Mouse (Mus musculus) intestine, postnatal 0 days (tissue): ENCODE data around the gene Asb3. TPM values are rescaled to one million over a fixed set of nuclear protein-coding genes. Genes with fewer than 3 reads are reported as not detected.

ENCODE experiments used
- ATAC-seq: fragments of 200-750 bp; cut with Nextera tagmentation; 2 replicates; pipeline ENCODE4 v1.8.0; 2017; ENCODE audit warnings: mild to moderate bottlenecking, moderate TSS enrichment, moderate library complexity
- H3K27ac ChIP-seq: fragments of 300-500 bp; sonication (generic); 2 replicates; pipeline ENCODE4 v1.5.1; 2014; ENCODE audit warnings: mild to moderate bottlenecking, low read depth, low read length, moderate library complexity
- H3K27me3 ChIP-seq: fragments of 300-500 bp; sonication (generic); replicated peaks from 2 replicates; pipeline ENCODE4 v1.6.1; 2014; ENCODE audit warnings: low read length, mixed read lengths; ENCODE audit not compliant: control insufficient read depth, insufficient read depth
- H3K36me3 ChIP-seq: fragments of 300-500 bp; sonication (generic); 2 replicates; pipeline ENCODE4 v1.6.1; 2014; ENCODE audit warnings: mild to moderate bottlenecking, moderate library complexity; ENCODE audit not compliant: control insufficient read depth, insufficient read depth
- H3K4me1 ChIP-seq: fragments of 300-500 bp; sonication (generic); replicated peaks from 2 replicates; pipeline ENCODE4 v1.6.1; 2014; ENCODE audit warnings: antibody characterized with exemption, low read length, mixed read lengths; ENCODE audit not compliant: control insufficient read depth, insufficient read depth
- H3K4me2 ChIP-seq: fragments of 300-500 bp; sonication (generic); replicated peaks from 2 replicates; pipeline ENCODE4 v1.6.1; 2014; ENCODE audit warnings: low read depth, mild to moderate bottlenecking, moderate library complexity
- H3K4me3 ChIP-seq: fragments of 300-500 bp; sonication (generic); 2 replicates; pipeline ENCODE4 v1.5.1; 2014; ENCODE audit warnings: low read depth, low read length
- H3K9ac ChIP-seq: fragments of 300-500 bp; sonication (generic); 2 replicates; pipeline ENCODE4 v1.6.1; 2014; ENCODE audit warnings: mild to moderate bottlenecking, low read depth, low read length
- H3K9me3 ChIP-seq: fragments of 300-500 bp; sonication (generic); 2 replicates; pipeline ENCODE4 v1.6.1; 2016; ENCODE audit warnings: mixed run types; ENCODE audit not compliant: control insufficient read depth
- CTCF ChIP-seq: sonication (generic); IDR thresholded peaks from 2 replicates; pipeline ENCODE4 v1.5.1; 2016; ENCODE audit warnings: low read depth, mild to moderate bottlenecking, control low read depth, antibody characterized with exemption, moderate library complexity
- WGBS: fragments of 180-500 bp; shearing (Covaris S2); extraction: QIAGEN DNeasy Blood & Tissue Kit; methylation state at CpG from one replicate; pipeline ENCODE4 v1.1.7; 2014; 5-methylcytosine and 5-hydroxymethylcytosine counted together
- polyA plus RNA-seq: library from polyadenylated mRNA; unstranded; fragments of >200 nt; fragmentation: Nextera tagmentation; extraction: Ambion mirVana; gene quantifications from 2 replicates; pipeline ENCODE4 v1.2.1, GENCODE M21; 2015

The Asb3 gene
- polyA plus RNA-seq, 1 experiment from 2014 or later, result 11.1 TPM

- no peaks in the 10 kb centered on the region for H3K36me3 ChIP-seq
- no peak overlapping the region for H3K4me2 ChIP-seq
- no peak overlapping the region for H3K4me3 ChIP-seq
- no peak for TF ChIP-seq CTCF
- no peak overlapping the region for H3K27ac ChIP-seq
- no peak overlapping the region for H3K9ac ChIP-seq
- H3K27me3 ChIP-seq, result no peaks in the 10 kb centered on the region
- no peaks in the 10 kb centered on the region for H3K9me3 ChIP-seq
- no peak for ATAC-seq
- no peaks in the 10 kb centered on the region for H3K4me1 ChIP-seq
Observed at GRCm38 (mm10) chr11:30899312-30899711, 14.1 kb downstream of the Asb3 start.

- H3K9me3 ChIP-seq, result no peaks in the 10 kb centered on the region
- no peak overlapping the region for H3K4me3 ChIP-seq
- no peaks in the 10 kb centered on the region for H3K36me3 ChIP-seq
- no peaks in the 10 kb centered on the region for H3K27me3 ChIP-seq
- H3K4me2 ChIP-seq, result no peak overlapping the region
- no peak overlapping the region for H3K9ac ChIP-seq
- H3K27ac ChIP-seq, result no peak overlapping the region
- H3K4me1 ChIP-seq, result no peaks in the 10 kb centered on the region
- no peak for TF ChIP-seq CTCF
- 95% methylated on average over 3 of the region's 3 CpGs for WGBS
- ATAC-seq, result no peak
Observed at GRCm38 (mm10) chr11:30912311-30912710, 27.1 kb downstream of the Asb3 start.

- H3K36me3 ChIP-seq, result peaks cover 11% of the 10 kb centered on the region
Observed at GRCm38 (mm10) chr11:30920641-30921040, 35.4 kb downstream of the Asb3 start.

GRCm38 (mm10) chr11:30923283-30923682 lies 38.1 kb downstream of the Asb3 start:
- H3K9me3 ChIP-seq, result no peaks in the 10 kb centered on the region
- peaks cover 15% of the 10 kb centered on the region for H3K36me3 ChIP-seq
- ATAC-seq, result no peak
- no peaks in the 10 kb centered on the region for H3K27me3 ChIP-seq
- no peaks in the 10 kb centered on the region for H3K4me1 ChIP-seq
- no peak overlapping the region for H3K4me3 ChIP-seq
- 98% methylated on average over 3 of the region's 3 CpGs for WGBS
- no peak for TF ChIP-seq CTCF
- H3K27ac ChIP-seq, result no peak overlapping the region
- no peak overlapping the region for H3K9ac ChIP-seq
- no peak overlapping the region for H3K4me2 ChIP-seq

More at GRCm38 (mm10) chr11:30920641-30921040, 35.4 kb downstream of the Asb3 start:
- Histone ChIP-seq H3K4me2 (no peak overlapping the region), H3K9ac (no peak overlapping the region), H3K4me3 (no peak overlapping the region), H3K4me1 (no peaks in the 10 kb centered on the region), H3K9me3 (no peaks in the 10 kb centered on the region), H3K27ac (no peak overlapping the region), H3K27me3 (no peaks in the 10 kb centered on the region)
- no peak for ATAC-seq
- WGBS, result 79% methylated on average over 1 of the region's 1 CpGs
- no peak for TF ChIP-seq CTCF

GRCm38 (mm10) chr11:30928079-30928478 lies 42.9 kb downstream of the Asb3 start:
- H3K4me2 ChIP-seq, result no peak overlapping the region
- no peaks in the 10 kb centered on the region for H3K27me3 ChIP-seq
- no peak overlapping the region for H3K4me3 ChIP-seq
- no peak for ATAC-seq
- H3K27ac ChIP-seq, result no peak overlapping the region
- peaks cover 23% of the 10 kb centered on the region for H3K36me3 ChIP-seq
- TF ChIP-seq CTCF, result no peak
- H3K9ac ChIP-seq, result no peak overlapping the region
- H3K4me1 ChIP-seq, result no peaks in the 10 kb centered on the region
- H3K9me3 ChIP-seq, result no peaks in the 10 kb centered on the region

DNA sequence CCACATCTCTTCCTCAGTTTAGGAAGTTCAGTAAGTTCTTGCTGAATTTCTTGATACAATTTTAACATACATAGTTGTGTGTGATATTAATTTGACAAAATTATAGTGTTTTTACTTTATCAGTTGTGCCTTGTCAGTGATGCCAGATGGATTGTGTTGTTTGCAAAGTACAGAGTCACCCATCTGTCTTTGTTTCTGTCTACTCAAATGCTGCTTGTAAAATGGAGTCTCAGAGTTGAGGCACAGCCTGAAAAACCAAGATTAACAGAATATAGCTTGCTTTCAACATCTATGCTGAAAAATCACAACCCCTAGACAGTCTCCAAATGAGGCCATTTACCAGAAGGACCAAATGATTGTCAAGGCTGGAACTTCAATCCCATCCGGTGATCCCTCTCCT lies 43.3 kb downstream of the Asb3 start:
- no peak overlapping the region for H3K4me2 ChIP-seq
- 88% methylated on average over 1 of the region's 1 CpGs for WGBS
- peaks cover 22% of the 10 kb centered on the region for H3K36me3 ChIP-seq
- no peak for TF ChIP-seq CTCF
- no peaks in the 10 kb centered on the region for H3K27me3 ChIP-seq
- H3K4me3 ChIP-seq, result no peak overlapping the region
- H3K4me1 ChIP-seq, result no peaks in the 10 kb centered on the region
- no peak overlapping the region for H3K9ac ChIP-seq
- ATAC-seq, result no peak
- H3K9me3 ChIP-seq, result no peaks in the 10 kb centered on the region
- no peak overlapping the region for H3K27ac ChIP-seq

DNA sequence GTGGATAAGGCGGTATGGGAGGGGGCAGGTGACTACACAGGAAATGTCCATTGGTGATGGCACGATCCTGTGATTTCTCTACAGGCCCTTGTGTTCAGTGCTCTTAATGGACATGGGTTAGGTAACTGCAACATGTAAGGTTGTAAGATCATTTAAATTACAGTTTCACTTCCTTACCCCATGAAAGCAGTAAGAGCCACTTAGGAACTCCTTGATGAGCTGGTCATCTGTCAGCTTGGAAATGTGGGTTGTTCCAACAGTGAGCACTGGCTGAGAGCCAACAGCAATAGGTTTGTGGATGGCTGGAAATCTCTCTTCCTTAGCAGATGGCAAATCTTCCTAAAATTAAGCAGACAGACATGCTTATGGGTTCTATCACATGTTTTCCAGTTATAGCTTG lies 58.3 kb downstream of the Asb3 start:
- no peak for ATAC-seq
- H3K36me3 ChIP-seq, result peaks cover 62% of the 10 kb centered on the region

More for the DNA sequence above, 58.3 kb downstream of the Asb3 start:
- TF ChIP-seq CTCF, result no peak
- no peaks in the 10 kb centered on the region for H3K9me3 ChIP-seq
- H3K9ac ChIP-seq, result no peak overlapping the region
- H3K27ac ChIP-seq, result no peak overlapping the region
- WGBS, result 95% methylated on average over 2 of the region's 2 CpGs
- H3K27me3 ChIP-seq, result no peaks in the 10 kb centered on the region
- H3K4me1 ChIP-seq, result no peaks in the 10 kb centered on the region
- H3K4me2 ChIP-seq, result no peak overlapping the region
- no peak overlapping the region for H3K4me3 ChIP-seq
